Mouse (Mus musculus) kidney, adult 9 months (tissue): ENCODE data around the gene Arhgef33.
A peak's percentile ranks its signal among the peaks of the same experiment; 100 is the strongest.
"Not testable (repeated sequence)": the region's sequence is repeated elsewhere in the genome, so short reads cannot be mapped to it uniquely, and the experiment has no call there.

Experiments
- DNase-seq: peaks from one replicate; pipeline ENCODE4 v3.0.0; 2022

Arhgef33 gene

DNA sequence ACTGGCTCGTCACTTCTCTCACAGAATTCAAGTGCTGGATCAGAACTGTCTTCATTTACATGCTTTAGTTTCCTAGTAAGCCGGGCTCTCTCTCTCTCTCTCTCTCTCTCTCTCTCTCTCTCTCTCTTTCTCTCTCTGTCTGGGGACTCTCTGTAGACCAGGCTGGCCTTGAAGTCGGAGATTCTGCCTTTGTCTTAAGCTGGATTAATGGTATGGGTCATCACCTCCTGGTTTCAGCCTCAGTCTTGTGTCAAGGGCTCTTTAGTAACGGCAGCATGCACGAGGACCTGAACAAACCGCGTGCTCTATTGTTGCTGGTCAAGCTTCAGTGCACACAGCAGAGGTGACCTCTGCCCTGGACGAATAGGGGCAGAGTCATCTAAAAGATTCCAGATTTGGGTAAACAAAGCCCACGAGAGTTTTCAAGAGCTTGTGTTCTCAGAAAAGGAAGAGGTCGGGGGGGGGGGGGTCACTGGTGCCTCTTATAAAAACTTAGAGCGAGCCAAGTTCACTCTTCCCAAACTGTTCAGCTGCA, 39.5 kb downstream of the Arhgef33 start:
- DNase-seq, result peak; percentile 8

DNA sequence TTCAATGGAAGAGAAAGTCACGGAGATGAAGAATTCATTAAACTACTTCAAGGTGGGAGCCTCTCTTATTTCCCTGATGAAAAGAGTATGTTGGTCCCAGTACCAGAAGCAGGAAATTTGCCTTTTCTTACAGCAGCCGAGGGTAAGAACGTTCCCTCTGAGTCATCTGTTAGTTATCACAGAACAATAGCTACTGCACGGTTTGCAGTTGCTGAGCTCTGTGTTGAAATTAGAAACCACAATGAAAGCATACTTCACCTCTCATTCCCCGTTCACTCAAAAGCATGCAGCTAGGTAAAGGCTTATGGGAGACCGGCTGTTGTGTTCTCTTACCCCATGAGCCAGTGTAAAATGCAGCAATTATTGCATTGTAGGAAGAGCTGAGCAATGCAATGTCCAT, 40.0 kb downstream of the Arhgef33 start:
- no peak for DNase-seq

DNA sequence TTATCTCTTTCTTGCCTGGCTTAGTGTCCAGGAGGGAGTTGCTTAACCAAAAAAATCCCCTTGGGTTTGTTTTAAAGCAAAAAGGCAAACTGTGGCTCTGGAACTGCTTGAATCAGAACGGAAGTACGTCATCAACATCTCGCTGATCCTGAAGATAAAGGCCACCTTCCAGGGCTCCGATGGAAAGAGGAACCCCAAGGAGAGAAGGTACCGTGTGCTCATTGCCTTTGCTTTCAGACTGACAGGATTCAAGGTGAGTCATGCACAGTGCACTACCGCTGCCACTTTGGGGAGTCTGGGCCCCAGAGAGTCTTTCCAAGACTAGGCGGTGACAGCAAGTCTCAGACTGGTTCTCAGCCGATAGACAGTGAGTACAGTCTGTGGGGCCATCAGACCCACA, 53.0 kb downstream of the Arhgef33 start:
- no peak for DNase-seq

DNA sequence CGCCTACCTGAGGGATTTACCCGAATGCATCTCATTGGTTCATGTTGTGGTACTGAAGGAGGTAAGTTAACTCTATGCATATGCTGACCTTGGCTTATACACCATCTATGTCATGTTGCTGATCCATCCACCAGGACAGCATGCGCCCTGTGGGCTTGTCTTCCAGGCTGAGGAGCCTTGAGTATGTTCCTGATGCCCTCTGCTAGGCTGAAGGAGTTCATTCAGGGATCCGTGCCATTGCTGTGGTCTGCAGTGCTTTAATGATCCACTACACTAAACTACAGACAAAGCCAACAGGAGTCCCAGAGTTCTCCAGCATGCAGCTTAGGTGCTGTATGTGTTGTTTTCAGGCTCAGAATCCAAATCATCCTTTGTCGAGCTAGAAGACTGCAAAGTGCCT, 60.1 kb downstream of the Arhgef33 start:
- peak; percentile 38 for DNase-seq

DNA sequence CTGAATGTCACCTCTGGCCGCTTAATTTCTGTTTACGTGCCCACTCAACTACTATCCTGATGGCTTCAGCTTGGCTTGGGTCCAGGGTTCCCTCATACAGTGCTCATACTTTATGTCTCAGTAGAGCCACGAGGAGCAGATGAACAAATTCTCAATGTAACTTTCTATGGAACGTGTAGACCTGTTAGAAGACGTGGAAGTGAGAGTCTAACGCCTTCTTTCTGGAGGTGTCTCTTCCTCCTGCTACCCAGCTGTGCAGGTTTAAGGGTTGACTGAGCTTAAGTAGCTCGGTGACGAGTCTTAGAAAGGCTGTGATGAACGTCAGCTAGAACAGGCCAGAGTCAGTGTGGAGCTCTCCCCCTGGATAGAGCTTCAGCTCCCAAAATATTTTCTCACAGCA, 61.4 kb downstream of the Arhgef33 start:
- no peak for DNase-seq

DNA sequence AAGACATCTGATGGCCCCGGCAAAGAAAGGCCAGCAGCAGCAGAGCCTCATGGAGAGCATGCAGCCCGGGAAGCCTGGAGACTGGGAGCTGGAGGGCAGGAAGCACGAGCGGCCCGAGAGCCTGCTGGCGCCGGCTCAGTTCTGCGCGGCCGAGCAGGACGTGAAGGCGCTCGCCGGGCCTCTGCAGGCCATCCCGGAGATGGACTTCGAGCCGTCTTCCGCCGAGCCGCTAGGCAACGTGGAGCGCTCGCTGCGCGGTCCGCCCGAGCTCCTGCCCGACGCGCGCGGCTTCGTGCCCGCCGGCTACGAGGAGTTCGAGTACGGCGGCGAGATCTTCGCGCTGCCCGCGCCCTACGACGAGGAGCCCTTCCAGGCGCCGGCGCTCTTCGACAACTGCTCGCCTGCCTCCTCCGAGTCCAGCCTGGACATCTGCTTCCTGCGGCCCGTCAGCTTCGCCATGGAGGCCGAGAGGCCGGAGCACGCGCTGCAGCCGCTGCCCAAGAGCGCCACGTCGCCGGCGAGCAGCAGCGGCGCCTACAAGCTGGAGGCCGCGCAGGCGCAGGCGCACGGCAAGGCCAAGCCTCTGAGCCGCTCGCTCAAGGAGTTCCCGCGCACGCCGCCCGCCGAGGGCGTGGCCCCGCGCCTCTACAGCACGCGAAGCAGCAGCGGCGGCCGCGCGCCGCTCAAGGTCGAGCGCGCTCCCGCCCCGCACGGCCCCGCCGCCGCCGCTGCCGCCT, 66.0 kb downstream of the Arhgef33 start, which contains the start of gene Gm10190:
TSS of gene Gm10190 (minus strand) at position 553 of the 737 bp plus-strand sequence.
- DNase-seq, result peak; percentile 90

DNA sequence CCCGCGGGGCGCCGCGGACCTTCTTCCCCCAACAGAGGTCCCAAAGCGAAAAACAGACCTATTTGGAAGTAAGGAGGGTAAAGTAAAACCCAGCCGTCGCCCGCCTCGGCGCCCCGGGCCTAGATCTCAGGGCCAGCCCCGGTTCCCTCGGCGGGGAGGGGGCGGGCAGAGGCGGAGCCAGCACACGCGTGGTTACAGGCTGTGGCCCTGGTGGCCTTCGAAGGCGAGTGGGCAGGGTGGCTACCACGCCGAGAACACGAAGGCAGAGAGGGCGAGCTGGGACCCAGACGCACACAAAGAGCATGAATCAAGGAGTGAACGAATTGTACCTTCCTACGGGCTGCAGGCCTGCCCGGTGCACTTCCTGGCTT, 66.5 kb downstream of the Arhgef33 start:
- DNase-seq, result no peak

DNA sequence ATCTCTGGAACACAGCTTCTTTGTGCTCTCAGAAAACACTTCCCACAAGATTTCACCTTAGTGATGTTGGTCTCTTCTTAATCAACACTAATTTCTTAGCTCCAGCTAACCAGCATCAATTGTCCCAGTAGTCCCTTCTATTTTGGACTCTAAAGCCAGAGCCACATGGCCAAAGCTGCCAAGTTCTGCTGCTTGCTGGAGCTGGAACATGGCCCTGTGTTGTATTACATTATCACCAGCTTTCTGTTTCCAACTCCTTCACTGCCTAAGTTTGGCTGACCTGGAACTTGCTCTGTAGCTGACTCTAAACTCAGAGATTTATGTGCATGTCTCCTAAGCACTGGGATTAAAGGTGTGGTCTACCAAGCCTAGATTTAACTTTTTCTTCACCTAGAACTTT, 71.2 kb downstream of the Arhgef33 start:
- not testable (repeated sequence) for DNase-seq

DNA sequence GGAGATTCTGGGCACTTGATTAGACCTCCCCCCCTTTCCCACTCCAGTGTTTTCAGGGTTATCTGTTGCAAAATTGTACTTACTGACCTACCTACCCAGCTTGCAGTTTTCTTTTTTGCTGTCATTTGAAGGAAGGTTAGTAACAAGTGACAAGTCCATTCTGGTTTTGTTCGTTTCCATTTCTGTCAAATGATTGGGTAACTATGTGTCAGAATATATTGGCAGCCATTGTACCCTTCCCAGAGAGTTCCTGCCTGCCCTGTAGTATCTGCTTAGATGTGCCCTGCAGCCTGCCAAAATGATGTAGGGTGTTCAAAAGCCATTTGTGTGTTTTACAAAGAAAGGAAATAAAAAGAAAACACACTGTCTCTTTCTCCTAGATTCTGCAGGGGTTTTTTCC, 78.5 kb downstream of the Arhgef33 start:
- no peak for DNase-seq

DNA sequence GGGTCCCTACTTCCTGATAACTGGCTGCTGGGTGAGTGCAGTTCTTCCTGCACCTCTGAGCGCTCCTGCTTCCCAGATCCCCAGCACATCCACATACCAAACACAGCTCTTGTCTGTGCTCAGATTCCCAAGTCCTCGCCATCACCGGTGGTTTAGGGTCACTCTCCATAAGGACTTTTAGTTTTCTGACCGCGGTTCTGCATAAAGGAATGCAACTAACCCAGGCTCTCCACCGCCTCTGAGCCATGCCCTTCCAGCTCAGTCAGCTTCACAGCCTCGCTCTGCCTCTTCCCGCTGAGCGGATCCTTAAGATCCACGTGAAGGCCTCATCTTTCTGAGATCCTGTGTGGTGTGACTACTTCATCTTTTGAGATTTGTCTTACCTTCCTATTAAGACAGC, 82.8 kb downstream of the Arhgef33 start:
- DNase-seq, result no peak

DNA sequence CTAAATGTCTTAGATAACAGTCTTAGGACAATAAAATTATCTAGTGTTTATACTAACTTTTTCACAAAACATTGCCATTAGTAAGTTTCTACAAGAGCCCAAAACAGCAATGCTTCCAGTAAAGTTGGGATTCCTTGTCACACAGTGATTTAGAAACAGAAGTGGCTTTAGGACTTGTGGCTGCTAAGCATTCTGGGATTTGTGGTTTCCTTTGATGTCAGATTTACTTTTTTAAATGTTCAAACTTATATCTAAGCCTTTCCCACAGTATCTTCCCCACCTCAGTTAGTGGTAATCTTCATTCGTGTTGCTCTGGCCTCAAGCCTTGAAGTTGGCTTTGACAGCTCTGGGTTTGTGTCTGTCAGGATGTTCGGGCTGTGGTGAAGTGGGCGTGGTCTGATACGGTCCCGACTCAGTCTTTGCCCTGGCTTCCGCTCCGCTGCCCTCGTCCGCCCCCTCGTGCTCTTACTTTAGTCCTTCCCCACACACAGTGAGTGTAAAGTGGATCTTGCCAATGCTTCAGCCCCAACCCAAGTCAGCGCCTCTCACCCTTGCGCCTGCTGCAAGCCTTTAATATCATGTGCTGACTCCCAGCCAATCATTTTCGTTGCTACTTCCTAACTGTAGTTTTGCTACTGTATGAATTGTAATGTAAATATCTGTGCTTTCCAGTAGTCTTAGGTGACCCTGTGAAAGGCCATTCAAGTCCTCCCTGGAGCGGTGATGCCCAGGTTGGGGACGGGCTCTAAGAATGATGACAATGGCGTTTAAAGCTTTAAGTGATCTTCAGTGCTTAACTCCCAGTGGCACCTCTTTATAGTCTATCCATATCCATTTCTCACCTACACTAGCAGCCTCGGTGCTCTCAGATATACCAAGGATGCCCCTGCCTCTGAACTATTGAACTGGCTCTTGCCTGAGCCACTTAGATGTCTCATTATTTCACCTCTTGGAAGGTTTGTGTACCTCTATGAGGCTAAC, 84.5 kb downstream of the Arhgef33 start:
- DNase-seq, result peak; percentile 68

DNA sequence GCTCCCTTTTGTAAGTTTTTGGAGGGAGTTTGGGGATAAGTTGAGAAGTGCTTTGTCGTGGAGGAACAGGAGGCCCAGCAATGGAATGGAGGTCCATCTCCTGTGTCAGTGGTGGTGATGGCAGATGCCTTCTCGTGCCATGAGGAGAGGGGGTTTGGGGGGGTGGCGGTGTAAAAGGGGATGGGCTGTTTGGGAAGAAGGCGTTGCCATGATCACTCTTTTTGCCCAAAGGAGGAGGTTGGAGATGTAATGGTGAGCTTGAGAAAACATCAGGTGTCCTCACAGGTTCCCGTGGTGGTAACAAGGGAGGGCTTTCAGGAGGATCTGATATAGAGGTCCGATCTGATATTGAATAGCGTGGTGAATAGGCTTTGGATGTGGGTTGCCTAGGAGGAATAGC, 91.0 kb downstream of the Arhgef33 start:
- no peak for DNase-seq

DNA sequence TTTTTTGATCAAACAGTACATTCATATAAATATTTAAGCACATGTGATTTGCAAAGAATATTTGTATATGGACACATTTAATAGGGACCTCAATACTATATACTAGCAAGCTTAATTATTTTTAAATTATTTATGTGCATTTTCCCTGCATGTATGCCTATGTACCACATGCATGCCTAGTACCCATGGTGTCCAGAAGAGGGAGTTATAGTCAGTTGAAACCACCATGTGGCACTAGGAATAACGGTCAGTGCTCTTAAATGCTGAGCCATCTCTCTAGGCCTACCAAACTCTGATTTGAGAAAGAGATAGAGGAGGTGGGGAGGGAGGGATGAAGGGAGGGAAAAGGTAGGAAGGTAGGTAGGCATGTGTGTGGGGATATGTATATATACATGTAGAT, 104.0 kb downstream of the Arhgef33 start:
- no peak for DNase-seq

DNA sequence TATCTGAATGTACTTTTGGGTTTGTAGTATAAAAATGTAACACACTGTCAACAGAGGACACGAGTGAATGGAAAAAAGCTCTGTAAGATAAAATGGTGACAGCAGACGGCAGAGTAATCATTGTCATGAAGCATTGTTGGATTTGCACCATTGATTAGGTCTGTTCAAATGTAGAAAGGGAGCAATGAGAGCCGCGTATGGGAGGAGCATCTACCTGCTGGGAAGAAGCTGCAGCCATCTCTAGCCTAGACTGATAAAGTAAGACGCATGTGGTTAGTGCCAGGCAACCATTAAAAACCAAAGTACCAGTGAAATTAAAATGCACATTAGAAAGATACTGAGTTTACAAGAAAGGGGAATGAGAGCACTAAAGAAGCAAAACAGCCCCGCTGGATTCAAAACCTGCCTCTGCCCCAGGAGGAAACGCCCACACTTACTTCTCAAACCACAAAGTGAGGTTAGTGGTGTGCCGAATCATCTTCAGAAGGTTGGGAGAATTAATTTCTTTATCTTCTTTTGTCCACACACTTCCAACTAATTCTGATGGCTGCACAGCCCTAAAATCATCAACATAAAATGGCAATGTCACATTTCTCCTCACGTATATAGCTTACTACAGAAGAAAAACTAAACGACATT, 111.5 kb downstream of the Arhgef33 start:
- DNase-seq, result no peak

DNA sequence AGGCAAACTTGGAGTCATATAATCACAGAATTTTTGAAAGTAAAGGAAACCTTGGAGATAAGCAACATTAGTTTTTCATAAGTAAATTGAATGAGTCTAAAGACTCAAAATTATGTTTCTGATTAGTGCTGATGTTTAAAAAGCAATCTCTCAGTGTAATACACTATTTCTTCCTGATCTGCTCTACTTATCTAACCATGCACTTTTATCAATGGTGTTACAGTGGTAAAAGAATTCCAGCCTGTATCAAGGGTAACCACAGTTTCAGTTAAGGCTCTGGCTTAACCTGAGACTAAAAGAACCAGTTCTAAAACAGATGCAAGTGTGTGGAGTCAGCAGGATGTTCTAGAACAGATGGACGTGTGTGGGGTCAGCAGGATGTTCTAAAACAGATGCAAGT, 113.8 kb downstream of the Arhgef33 start:
- DNase-seq, result no peak

DNA sequence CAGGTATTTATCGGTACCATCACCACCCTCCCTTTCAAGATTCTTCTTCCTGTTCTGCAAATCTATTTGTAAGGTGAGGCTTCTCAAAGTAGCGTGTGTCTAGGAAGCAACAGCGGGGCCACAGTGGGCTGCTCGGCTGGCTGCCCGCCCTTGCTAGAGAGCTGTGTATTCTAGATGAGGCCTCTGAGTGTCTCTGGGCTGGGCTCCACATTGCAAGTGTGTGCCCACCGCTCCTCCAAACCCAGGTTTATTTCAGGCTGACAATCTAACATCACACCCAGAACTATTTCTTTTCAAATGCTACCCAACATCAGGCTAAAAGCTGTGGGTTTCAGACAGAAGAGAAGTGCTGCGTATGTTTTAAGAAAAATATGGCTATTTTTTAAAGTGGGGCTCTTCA, 119.0 kb downstream of the Arhgef33 start:
- no peak for DNase-seq

DNA sequence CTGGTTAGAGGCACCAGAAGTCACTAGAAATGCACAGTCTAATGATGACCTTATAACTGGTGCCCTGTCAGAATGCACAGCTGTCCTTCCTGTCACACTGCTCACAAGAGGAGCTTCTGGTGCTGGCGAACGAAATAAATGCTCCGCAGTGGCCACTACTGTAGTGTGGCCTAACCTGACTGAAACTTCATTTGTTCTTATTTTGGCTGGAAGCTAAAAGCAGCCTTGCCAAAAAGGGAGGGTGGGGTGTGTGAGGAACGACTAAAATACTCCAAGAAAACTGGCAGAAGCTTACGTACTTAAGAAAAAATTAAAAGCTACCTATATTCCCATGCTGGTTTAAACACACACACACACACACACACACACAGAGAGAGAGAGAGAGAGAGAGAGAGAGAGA, 119.7 kb downstream of the Arhgef33 start:
- peak; percentile 19 for DNase-seq

DNA sequence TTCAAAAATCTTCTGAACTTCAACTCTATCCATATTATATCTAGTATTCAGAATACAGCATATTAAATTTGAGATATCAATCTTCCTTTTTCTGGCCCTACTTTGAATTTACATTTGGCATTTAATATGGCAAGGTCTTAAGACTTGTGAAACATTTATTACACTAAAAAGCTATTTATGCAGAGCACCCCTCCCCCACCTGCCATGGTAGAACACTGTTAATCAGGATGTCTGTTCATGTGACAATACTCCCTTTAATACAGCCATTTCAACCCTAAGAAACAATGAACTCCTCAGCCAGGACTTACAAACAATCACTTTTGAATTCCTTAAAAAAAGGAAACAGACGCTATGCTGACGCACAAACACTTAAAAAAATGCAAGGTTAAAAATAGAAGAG, 120.8 kb downstream of the Arhgef33 start:
- peak; percentile 37 for DNase-seq

DNA sequence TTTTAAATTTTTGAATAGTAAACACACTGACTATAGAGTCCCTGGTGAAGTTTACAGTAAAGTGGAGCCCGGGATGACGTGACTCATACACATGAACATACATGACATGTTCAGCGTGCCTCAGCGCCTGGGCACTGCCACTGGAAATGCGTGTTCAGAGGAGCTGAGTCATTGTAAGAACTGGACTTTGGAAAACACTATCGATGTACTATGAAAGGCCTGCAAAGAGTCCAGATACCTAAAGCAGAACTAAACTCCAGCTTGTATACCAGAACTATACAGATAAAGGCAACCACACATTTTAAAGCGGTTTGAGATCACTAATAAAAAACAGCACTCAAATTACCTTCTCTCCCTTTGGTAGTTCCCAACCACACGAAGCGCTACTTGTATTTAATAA, 124.8 kb downstream of the Arhgef33 start:
- DNase-seq, result no peak

DNA sequence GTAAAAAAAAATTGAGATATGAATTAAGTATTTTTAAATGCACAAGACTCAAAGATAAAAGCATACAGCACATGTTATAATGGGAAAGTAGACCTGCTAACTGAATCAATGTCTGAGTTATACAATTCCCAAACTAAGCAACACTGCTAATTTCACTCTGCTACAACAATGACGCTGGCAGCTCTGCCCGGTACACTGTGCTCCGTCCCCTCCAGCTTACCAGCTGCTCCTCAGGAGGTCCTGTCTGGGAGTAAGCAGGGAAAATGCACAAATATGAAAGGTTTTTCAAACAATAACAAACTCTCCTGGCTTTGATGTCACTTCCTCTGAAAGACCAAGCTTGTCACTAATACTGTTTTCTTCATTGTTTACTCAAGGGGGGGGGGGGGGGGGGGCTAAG, 127.2 kb downstream of the Arhgef33 start:
- DNase-seq, result peak; percentile 21

DNA sequence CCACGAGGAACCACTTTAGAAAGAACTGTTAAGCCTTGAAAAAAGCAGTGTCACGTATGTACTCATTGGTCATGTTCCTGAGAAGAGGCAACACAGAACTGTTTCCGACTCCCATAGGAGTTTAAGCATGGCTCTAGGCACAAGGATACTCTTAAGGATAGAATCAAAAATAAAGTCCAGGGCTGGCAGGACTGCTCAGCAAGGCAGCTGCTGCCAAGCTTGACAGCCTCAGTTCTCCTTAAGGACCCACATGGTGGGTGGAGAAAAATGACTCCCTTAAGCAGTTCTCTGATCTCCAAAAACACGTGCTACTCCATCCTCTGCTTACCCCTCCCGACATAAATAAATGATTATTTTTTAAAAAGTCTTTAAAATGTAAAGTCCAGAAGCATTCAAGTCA, 128.5 kb downstream of the Arhgef33 start:
- DNase-seq, result no peak

DNA sequence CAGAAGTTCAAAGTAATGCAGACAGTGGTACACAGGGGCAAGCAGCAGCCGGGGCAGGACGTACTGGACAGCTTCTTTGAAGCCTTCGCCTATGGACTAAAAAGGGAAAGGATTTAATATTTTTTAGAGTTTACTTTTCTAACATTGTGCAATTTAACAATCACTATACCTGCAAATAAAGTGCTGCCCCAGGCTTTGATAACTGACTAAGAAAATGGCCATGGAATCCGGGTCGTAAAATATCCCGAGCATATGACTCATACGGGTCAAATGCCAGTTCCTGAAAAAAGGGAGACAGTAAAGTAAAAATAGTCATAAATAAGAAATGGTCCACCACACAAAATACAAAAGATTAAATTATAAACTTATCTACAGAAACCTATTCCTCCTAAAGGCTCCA, 138.2 kb downstream of the Arhgef33 start:
- no peak for DNase-seq

DNA sequence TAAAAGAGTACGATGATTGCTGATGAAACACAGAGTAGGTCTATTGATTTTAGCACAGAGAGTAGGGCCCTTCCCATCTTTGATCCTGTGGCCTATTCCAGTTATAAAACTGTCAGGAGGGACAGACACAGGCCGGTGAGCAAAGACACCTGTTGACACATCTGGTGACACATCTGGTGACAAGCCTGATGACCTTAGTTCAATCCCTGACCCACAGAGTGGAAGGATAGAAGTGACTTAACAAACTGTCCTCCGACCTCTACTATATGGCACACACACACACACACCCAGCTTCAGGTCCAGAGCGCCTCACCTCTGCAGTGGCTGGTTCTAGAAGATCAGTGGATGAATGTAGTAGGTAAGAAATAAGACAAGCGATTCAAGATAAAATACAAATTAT, 139.3 kb downstream of the Arhgef33 start:
- no peak for DNase-seq
